Mouse (Mus musculus): Measurements from ENCODE around the gene Olfr224. TPM values are rescaled to one million over a fixed set of nuclear protein-coding genes. Genes with fewer than 3 reads are reported as not detected.

Olfr224 gene
- polyA plus RNA-seq, 1 experiment from 2014 or later: not detected

GRCm38 (mm10) chr11:58606177-58606919, 36.0 kb upstream of the Olfr224 start:
- H3K36me3 ChIP-seq (ENCODE audit: insufficient read depth): no peaks in the 10 kb centered on the region
- no peak for ATAC-seq (ENCODE audit: insufficient read depth)
- no peak overlapping the region for H3K9ac ChIP-seq
- no peak for DNase-seq
- 72% methylated on average over 12 of the region's 12 CpGs for WGBS
- no peak for TF ChIP-seq CTCF (IDR thresholded peaks at IDR 0.05; ENCODE audit: low read depth)
- no peaks in the 10 kb centered on the region for H3K27me3 ChIP-seq (ENCODE audit: insufficient read depth, low read length)
- no peak overlapping the region for H3K27ac ChIP-seq (ENCODE audit: low read depth)
- no peaks in the 10 kb centered on the region for H3K4me1 ChIP-seq (ENCODE audit: insufficient read depth)
- H3K4me3 ChIP-seq (ENCODE audit: low read depth, low read length): no peak overlapping the region
- no peaks in the 10 kb centered on the region for H3K9me3 ChIP-seq (ENCODE audit: low read depth, low read length)
- no peak overlapping the region for H3K4me2 ChIP-seq

- Histone ChIP-seq H3K27me3 (ENCODE audit: insufficient read depth, low read length) (no peaks in the 10 kb centered on the region), H3K27ac (ENCODE audit: low read depth) (no peak overlapping the region), H3K4me1 (ENCODE audit: insufficient read depth) (no peaks in the 10 kb centered on the region), H3K9ac (no peak overlapping the region), H3K4me3 (ENCODE audit: low read depth, low read length) (no peak overlapping the region), H3K36me3 (ENCODE audit: insufficient read depth) (no peaks in the 10 kb centered on the region), H3K4me2 (no peak overlapping the region), H3K9me3 (ENCODE audit: low read depth, low read length) (no peaks in the 10 kb centered on the region)
- ATAC-seq (ENCODE audit: insufficient read depth) (no peak), DNase-seq (no peak)
- TF ChIP-seq CTCF (IDR thresholded peaks at IDR 0.05; ENCODE audit: low read depth): no peak
- 42% methylated on average over 3 of the region's 3 CpGs for WGBS
Observed at GRCm38 (mm10) chr11:58605228-58605627, 34.9 kb upstream of the Olfr224 start.

GRCm38 (mm10) chr11:58604688-58605087, 34.3 kb upstream of the Olfr224 start:
- no peaks in the 10 kb centered on the region for H3K9me3 ChIP-seq (ENCODE audit: low read depth, low read length)
- no peak overlapping the region for H3K4me3 ChIP-seq (ENCODE audit: low read depth, low read length)
- DNase-seq (no peak), ATAC-seq (ENCODE audit: insufficient read depth) (no peak)
- no peaks in the 10 kb centered on the region for H3K36me3 ChIP-seq (ENCODE audit: insufficient read depth)
- H3K27ac ChIP-seq (ENCODE audit: low read depth): no peak overlapping the region
- no peaks in the 10 kb centered on the region for H3K4me1 ChIP-seq (ENCODE audit: insufficient read depth)
- no peak overlapping the region for H3K4me2 ChIP-seq
- WGBS: 25% methylated on average over 2 of the region's 2 CpGs
- no peak for TF ChIP-seq CTCF (IDR thresholded peaks at IDR 0.05; ENCODE audit: low read depth)
- H3K27me3 ChIP-seq (ENCODE audit: insufficient read depth, low read length): no peaks in the 10 kb centered on the region
- no peak overlapping the region for H3K9ac ChIP-seq

- TF ChIP-seq CTCF (IDR thresholded peaks at IDR 0.05; ENCODE audit: low read depth): no peak
- Histone ChIP-seq H3K4me1 (ENCODE audit: insufficient read depth) (no peaks in the 10 kb centered on the region), H3K9me3 (ENCODE audit: low read depth, low read length) (no peaks in the 10 kb centered on the region), H3K9ac (no peak overlapping the region), H3K27me3 (ENCODE audit: insufficient read depth, low read length) (no peaks in the 10 kb centered on the region), H3K36me3 (ENCODE audit: insufficient read depth) (no peaks in the 10 kb centered on the region), H3K4me2 (no peak overlapping the region), H3K27ac (ENCODE audit: low read depth) (no peak overlapping the region), H3K4me3 (ENCODE audit: low read depth, low read length) (no peak overlapping the region)
- WGBS: 59% methylated on average over 6 of the region's 6 CpGs
- DNase-seq (no peak), ATAC-seq (ENCODE audit: insufficient read depth) (no peak)
Observed at GRCm38 (mm10) chr11:58602800-58603560, 32.6 kb upstream of the Olfr224 start.

- H3K4me3 ChIP-seq (ENCODE audit: low read depth, low read length): no peak overlapping the region
- H3K9ac ChIP-seq: no peak overlapping the region
- H3K4me1 ChIP-seq (ENCODE audit: insufficient read depth): no peaks in the 10 kb centered on the region
- no peaks in the 10 kb centered on the region for H3K36me3 ChIP-seq (ENCODE audit: insufficient read depth)
- H3K27me3 ChIP-seq (ENCODE audit: insufficient read depth, low read length): no peaks in the 10 kb centered on the region
- no peak overlapping the region for H3K4me2 ChIP-seq
- H3K27ac ChIP-seq (ENCODE audit: low read depth): no peak overlapping the region
- DNase-seq: no peak
- H3K9me3 ChIP-seq (ENCODE audit: low read depth, low read length): no peaks in the 10 kb centered on the region
- no peak for TF ChIP-seq CTCF (IDR thresholded peaks at IDR 0.05; ENCODE audit: low read depth)
- no peak for ATAC-seq (ENCODE audit: insufficient read depth)
Observed at GRCm38 (mm10) chr11:58602062-58602461, 31.7 kb upstream of the Olfr224 start.

GRCm38 (mm10) chr11:58597837-58598236, 27.5 kb upstream of the Olfr224 start:
- no peak overlapping the region for H3K4me3 ChIP-seq (ENCODE audit: low read depth, low read length)
- no peaks in the 10 kb centered on the region for H3K36me3 ChIP-seq (ENCODE audit: insufficient read depth)
- H3K9me3 ChIP-seq (ENCODE audit: low read depth, low read length): no peaks in the 10 kb centered on the region
- H3K27me3 ChIP-seq (ENCODE audit: insufficient read depth, low read length): no peaks in the 10 kb centered on the region
- TF ChIP-seq CTCF (IDR thresholded peaks at IDR 0.05; ENCODE audit: low read depth): no peak
- H3K4me1 ChIP-seq (ENCODE audit: insufficient read depth): no peaks in the 10 kb centered on the region
- no peak overlapping the region for H3K4me2 ChIP-seq
- no peak for DNase-seq
- ATAC-seq (ENCODE audit: insufficient read depth): no peak
- no peak overlapping the region for H3K27ac ChIP-seq (ENCODE audit: low read depth)
- WGBS: 86% methylated on average over 13 of the region's 13 CpGs
- H3K9ac ChIP-seq: no peak overlapping the region

- no peaks in the 10 kb centered on the region for H3K9me3 ChIP-seq (ENCODE audit: low read depth, low read length)
- no peak within 1 kb of the TSS for H3K4me2 ChIP-seq
- H3K27ac ChIP-seq (ENCODE audit: low read depth): no peak within 1 kb of the TSS
- WGBS: 75% methylated on average over 6 of the region's 6 CpGs
- no peaks in the 10 kb centered on the region for H3K27me3 ChIP-seq (ENCODE audit: insufficient read depth, low read length)
- no peak for TF ChIP-seq CTCF (IDR thresholded peaks at IDR 0.05; ENCODE audit: low read depth)
- ATAC-seq (ENCODE audit: insufficient read depth) (no peak), DNase-seq (no peak)
- H3K4me1 ChIP-seq (ENCODE audit: insufficient read depth): no peaks in the 10 kb centered on the region
- no peaks in the 10 kb centered on the region for H3K36me3 ChIP-seq (ENCODE audit: insufficient read depth)
- H3K9ac ChIP-seq: no peak within 1 kb of the TSS
- H3K4me3 ChIP-seq (ENCODE audit: low read depth, low read length): no peak within 1 kb of the TSS
Observed at GRCm38 (mm10) chr11:58594814-58595213, 24.5 kb upstream of the Olfr224 start, which contains the start of gene Olfr324. Gene Olfr324, plus strand, starts transcription at chr11:58595114.
